Mouse (Mus musculus) embryonic fibroblast, embryonic 13.5 days (primary cell): ENCODE data around the gene Reps1.

ENCODE experiments used
- CTCF ChIP-seq: IDR thresholded peaks from 2 replicates; pipeline ENCODE4 v1.5.1; 2011; ENCODE audit warnings: mild to moderate bottlenecking, control low read depth, low read length, moderate library complexity, borderline replicate concordance; ENCODE audit not compliant: insufficient read depth
- POLR2A ChIP-seq: IDR thresholded peaks from 2 replicates; pipeline ENCODE4 v1.6.1; 2011; ENCODE audit warnings: low read depth, mild to moderate bottlenecking, control low read depth, low read length, moderate library complexity

DNA sequence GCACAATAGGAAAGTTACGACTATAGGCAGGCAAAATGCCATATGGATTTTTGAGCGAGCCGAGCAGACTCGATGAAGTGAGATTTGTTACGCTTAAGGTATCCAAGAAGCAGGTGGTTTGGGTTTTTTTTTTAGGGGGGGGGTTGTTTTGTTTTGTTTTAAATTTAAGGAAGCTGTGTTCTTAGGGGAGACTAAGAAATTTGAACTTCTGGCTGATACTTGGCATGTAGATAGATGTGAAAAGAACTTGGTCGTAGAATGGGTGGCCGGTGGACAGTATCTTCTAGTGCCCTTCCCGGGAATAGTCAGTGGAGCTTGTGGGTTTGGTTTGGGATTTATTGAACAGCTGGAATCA, 707 bp downstream of the Reps1 start:
- TF ChIP-seq POLR2A, result no peak
- no peak for TF ChIP-seq CTCF
